Mouse (Mus musculus) right cerebral cortex, postnatal 4 days (tissue): ENCODE data around the gene Rftn1.
"Not testable (repeated sequence)": the region's sequence is repeated elsewhere in the genome, so short reads cannot be mapped to it uniquely, and the experiment has no call there.

Source experiments
- DNase-seq: peaks from one replicate; pipeline ENCODE4 v3.0.0-alpha.2; 2022

Gene Rftn1

GRCm38 (mm10) chr17:50190131-50191015 lies at the start of gene Rftn1:
Rftn1 (minus strand) TSS chr17:50190674.
- peak; percentile 49 for DNase-seq

GRCm38 (mm10) chr17:50237818-50238610 lies 47.5 kb upstream of the Rftn1 start:
- DNase-seq, result no peak

GRCm38 (mm10) chr17:50237436-50237709 lies 46.9 kb upstream of the Rftn1 start:
- DNase-seq, result peak; percentile 88

- DNase-seq, result peak; percentile 25
Measured at GRCm38 (mm10) chr17:50236702-50237435, 46.4 kb upstream of the Rftn1 start.

- no peak for DNase-seq
Measured at GRCm38 (mm10) chr17:50235943-50236701, 45.6 kb upstream of the Rftn1 start.

- DNase-seq, result no peak
Measured at GRCm38 (mm10) chr17:50233956-50234355, 43.5 kb upstream of the Rftn1 start.

GRCm38 (mm10) chr17:50232821-50233220 lies 42.3 kb upstream of the Rftn1 start:
- peak; percentile 0 for DNase-seq

GRCm38 (mm10) chr17:50231206-50231605 lies 40.7 kb upstream of the Rftn1 start:
- DNase-seq, result no peak

GRCm38 (mm10) chr17:50229534-50229933 lies 39.1 kb upstream of the Rftn1 start:
- DNase-seq, result no peak

- no peak for DNase-seq
Measured at GRCm38 (mm10) chr17:50227366-50227765, 36.9 kb upstream of the Rftn1 start.

GRCm38 (mm10) chr17:50224718-50225117 lies 34.2 kb upstream of the Rftn1 start:
- DNase-seq, result no peak

- no peak for DNase-seq
Measured at GRCm38 (mm10) chr17:50217978-50218377, 27.5 kb upstream of the Rftn1 start.

GRCm38 (mm10) chr17:50215104-50215503 lies 24.6 kb upstream of the Rftn1 start:
- no peak for DNase-seq

GRCm38 (mm10) chr17:50213117-50213516 lies 22.6 kb upstream of the Rftn1 start:
- no peak for DNase-seq

- no peak for DNase-seq
Measured at GRCm38 (mm10) chr17:50211816-50212215, 21.3 kb upstream of the Rftn1 start.

- DNase-seq, result no peak
Measured at GRCm38 (mm10) chr17:50209831-50210230, 19.4 kb upstream of the Rftn1 start.

GRCm38 (mm10) chr17:50208137-50209045 lies 17.9 kb upstream of the Rftn1 start:
- DNase-seq, result no peak

GRCm38 (mm10) chr17:50206262-50206661 lies 15.8 kb upstream of the Rftn1 start:
- not testable (repeated sequence) for DNase-seq

- not testable (repeated sequence) for DNase-seq
Measured at GRCm38 (mm10) chr17:50205840-50206239, 15.4 kb upstream of the Rftn1 start.

GRCm38 (mm10) chr17:50205152-50205782 lies 14.8 kb upstream of the Rftn1 start:
- no peak for DNase-seq
